Mouse (Mus musculus): ENCODE results near the gene Aff4.

Gene Aff4

DNA sequence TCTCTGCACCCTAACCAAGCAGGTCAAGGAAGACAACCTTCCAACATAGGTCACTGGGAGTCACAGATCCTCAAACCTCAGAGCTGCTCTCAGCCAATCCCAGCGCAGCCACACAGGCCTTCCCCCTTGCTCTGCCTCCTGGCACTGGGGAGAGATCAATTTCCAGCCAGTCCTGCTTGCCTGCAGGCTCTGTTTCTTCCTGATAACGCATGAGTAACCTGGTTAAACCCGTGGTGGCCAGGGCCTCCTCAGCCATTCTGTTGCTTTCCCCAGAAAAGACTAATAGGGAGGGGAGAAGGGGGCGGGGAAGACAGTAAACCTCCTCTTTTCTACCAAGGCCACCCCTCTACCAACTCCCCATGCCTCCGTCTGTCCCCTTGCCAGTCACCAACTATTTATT lies 111.1 kb downstream of the Aff4 start:
- no peak for DNase-seq (ENCODE audit: low spot score)

DNA sequence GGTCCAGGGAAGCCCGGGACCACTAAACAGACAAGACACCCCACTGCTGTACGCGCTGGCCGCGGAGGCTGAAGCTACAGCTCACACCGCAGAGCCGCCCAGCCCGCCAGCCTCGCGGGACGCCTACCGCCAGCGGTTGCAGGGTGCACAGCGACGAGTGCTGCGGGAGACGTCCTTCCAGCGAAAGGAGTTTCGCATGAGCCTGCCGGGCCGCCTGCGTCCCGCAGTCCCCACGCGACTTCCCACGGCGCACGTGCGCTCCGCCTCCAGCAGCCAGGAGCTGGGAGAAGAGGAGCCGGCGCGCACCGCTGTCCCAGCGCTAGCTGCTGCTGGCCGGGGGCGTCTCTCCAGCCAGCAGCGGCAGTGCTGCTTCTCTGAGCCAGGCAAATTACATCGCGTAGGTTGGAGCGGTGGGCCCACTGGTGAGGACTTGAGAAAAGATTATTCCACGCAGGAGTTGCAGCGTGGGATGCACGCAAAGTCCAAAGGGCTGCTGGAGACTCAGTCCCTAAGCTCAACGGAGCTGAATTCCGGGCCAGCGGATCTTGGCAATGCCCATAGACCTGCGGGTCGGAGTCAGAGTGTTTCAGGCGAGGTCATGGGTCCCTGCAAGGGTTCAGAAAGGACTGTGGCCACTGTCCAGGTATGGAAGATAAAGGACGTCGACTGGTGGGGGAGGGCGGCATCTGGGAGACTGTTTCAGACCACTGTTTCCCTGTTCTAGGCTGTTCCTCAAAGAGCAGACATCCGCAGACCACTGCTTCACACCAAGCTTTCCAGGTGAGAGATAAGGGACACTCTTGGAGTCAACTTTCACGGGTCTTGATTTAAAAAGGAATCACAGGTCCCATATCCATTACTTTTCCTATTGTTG lies 113.2 kb downstream of the Aff4 start:
- no peak for DNase-seq (ENCODE audit: low spot score)

DNA sequence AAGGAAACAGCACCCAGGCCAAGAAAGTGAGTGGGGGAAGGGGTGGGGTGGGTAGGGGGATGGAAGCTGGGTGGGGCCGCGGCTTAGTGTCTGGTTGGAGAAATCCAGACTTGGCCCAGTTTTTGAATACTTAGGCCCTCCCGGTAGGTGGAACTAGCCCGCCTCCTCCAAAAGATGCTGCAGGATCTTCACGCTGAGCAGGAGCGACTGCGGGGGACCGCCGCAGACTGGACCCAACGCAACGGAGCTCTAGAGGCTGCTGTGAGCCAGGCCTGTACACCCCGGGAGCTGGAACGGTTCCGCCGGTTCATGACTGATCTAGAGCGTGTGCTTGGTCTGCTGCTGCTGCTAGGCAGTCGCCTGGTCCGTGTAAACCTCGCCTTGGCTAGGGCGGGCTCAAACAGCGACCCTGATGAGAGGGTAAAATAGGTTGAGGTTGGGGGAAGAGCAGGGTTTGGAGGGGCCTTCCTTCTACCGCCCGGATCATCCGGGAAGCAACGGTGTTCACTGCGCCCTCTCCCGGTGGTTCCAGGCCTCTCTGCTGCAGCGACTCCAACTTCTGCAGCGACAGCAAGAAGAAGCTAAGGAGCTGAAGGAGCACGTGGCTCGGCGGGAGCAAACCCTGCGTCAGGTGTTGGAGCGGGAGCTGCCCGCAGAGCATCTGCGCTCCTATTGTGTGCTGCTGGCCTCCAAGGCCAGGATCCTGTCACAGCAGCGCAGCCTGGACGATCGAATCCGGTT lies 115.8 kb downstream of the Aff4 start:
- no peak for DNase-seq (ENCODE audit: low spot score)

DNA sequence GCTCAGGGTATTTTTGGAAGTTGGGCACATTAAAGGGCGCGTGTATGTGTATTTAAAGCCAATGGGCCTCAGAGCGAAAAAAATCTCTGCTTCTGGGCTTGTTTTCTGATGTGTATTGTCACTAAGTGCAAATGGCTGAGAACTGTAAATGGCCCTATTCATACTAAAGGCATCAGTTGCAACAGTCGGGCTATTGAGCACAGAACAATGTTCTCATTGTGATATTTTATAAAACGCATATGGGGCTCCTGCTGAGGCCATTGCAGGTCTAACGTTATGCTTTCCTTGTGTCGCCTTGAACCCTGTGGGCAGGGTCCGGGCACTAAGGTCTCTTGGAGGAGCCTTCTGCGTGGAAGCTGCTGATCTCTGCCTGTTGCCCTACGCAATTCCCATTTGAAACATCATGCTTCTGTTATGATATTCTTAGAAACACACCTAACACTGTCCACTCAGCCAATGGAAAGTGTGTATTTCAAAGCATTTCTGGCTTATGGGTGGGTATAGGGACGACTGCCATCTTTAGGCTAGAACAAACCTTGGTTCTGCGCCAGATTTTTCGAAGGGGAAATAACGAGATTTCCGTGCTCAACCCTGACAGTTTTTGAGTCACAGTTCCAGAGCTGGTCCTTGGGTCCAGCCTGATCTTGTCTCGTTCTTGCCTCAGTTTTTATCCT lies 118.8 kb downstream of the Aff4 start:
- no peak for DNase-seq (ENCODE audit: low spot score)

DNA sequence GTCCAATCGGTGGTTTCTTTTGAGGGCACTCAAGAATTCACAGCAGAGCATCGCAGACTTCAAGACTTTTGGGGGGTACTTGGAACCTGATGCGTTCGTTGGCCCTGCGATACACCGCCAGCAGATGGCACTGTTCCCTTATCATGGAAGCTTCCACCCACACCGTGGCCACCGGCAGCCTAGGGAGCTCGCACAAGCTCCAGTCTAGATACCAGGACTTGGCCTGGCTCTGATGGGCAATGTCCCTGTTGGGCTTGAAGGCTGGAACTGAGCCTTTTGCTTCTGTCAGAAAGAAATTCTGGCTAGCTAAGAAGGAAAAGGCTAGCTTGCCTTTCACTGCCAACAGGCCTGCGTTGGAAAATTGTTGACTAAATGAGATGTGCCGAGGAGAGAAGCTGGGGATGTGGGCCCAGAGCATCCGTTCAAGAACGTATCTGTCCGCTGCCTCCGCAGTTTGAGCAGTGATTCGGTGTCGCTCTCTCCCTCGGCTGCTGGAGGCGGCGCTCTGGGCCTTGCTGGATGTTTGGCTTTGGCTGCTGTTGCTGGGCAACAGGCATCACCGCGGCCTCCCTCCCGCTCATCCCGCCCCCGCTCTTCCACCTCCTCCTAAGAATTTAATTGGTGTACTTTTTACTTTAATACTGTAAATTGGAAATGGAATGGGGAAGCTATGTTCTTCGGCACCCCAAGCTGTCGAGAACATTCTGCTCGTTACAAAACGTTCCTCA lies 119.5 kb downstream of the Aff4 start, which contains the start of gene Gm9837:
TSS of gene Gm9837 (minus strand) at position 512 of the 728 bp plus-strand sequence.
- peak; percentile 80 for DNase-seq (ENCODE audit: low spot score)
